Mouse (Mus musculus) erythroblast, embryonic 14.5 days (primary cell): Measurements from ENCODE around the gene Rcan1.

ENCODE experiments used
- GATA1 ChIP-seq: IDR thresholded peaks from 2 replicates; pipeline ENCODE4 v1.6.1; 2012; ENCODE audit warnings: low read length, inconsistent platforms, mixed read lengths
- TAL1 ChIP-seq: IDR thresholded peaks from 3 replicates; pipeline ENCODE4 v1.6.1; 2012; ENCODE audit warnings: low read length, inconsistent platforms, mixed read lengths

GRCm38 (mm10) chr16:92398574-92399118, 72.0 kb downstream of the Rcan1 start:
- TF ChIP-seq TAL1 (no peak), GATA1 (no peak)
